Mouse (Mus musculus): ENCODE measurements around the gene Hjurp.

Hjurp gene

DNA sequence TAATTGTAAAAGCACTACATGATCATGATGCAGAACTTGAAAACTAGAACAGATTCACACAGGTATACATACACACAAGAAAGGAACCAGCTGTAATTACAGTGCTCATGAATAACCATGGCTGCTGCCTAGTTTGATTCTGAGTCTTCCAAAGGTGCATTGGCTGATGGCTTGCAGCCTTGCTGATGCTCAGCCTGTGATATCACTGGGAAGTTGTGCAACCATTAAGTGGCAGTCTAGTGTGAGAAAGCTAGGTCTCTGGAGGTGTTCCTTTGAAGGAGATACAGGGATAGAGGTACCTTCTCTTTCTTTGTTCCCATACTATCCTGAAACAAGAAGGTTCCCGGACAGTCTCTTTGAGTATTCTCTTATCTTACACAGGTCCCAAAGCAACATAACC is 58.4 kb downstream of the Hjurp start:
- no peak for DNase-seq

DNA sequence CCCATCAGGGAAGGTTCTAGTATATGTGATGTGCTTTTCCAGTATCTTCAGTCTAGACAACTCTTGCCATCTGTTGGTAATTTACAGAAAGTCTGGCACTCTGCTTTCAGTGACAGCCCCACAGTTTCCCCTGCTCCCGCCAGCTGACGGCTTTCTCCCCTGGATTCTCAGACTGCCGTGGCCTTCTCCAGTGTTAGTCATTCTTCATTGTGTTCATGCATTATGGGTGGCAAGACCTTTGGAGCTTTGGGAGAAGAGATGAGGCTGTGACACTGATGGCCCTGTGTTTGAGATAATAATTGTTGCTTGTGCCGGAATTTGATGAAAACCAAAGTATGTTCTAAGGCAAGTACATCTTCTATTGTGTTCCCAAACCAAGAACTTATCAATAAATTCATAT is 58.8 kb downstream of the Hjurp start:
- no peak for DNase-seq

DNA sequence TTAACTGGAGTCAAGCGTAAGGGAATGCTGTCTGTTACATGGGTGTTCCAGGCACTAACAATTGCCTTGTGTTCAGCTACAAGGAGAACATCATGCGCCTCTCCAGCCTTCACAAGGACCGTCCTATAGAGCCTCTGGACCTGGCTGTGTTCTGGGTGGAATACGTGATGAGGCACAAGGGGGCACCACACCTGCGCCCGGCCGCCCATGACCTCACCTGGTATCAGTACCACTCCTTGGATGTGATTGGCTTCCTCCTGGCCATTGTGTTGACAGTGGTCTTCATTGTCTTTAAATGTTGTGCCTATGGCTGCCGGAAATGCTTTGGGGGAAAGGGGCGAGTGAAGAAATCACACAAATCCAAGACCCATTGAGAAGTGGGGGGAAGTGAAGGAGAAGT is 59.4 kb downstream of the Hjurp start:
- DNase-seq = no peak

DNA sequence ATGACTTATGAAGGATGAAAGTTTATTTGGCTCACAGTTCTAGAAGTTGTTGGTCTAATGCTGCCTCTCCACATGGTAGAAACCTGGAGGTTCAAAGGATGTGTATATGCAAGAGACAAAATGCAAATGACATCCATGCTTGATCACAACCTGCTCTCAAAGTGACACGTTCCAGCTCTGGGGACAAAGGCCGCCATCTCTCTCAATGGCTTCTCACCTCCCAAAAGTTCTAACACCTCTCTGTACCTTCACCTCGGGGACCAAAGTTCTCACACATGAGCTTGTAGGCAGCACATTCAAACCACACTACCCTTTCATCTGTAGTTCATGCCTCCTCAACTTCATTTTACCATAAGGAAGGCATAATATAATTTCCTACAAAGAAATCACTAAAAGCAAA is 59.9 kb downstream of the Hjurp start:
- no peak for DNase-seq

DNA sequence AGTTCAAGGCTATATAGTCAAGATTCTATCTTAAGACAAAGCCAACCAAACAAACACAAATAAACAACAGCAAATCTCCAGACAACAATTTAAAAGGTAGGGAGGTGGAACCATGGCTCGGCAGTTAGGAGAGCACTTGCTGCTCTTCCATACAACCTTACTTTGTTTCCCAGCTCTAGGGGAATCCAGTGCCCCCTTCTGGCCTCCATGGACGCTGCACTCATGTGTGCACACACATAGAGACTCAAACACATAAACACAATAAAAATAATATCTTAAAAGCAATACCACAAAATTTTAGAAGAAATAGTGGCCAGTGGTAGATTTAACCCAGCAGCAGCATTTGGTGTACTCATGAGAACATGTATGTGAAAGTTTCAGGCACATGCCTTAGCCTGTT is 60.3 kb downstream of the Hjurp start:
- no peak for DNase-seq

DNA sequence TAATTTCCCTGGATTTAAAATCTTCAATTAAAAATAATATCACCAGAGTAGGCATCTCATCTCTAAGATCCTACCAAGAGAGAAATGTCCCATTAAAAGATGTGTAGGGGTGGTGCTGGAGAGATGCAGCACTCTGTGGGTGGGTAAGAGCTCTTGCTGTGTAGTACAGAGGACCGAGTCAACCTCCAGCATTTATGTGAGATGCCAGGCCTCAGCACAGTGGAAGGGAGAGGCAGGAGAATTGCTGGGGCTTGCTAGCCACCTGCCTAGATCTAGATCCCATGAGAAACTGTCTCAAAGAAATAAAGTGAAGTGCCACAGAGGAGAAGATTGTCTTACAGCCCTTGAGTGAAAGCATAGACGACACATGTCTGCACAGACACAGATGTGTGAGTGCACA is 60.9 kb downstream of the Hjurp start:
- no peak for DNase-seq

DNA sequence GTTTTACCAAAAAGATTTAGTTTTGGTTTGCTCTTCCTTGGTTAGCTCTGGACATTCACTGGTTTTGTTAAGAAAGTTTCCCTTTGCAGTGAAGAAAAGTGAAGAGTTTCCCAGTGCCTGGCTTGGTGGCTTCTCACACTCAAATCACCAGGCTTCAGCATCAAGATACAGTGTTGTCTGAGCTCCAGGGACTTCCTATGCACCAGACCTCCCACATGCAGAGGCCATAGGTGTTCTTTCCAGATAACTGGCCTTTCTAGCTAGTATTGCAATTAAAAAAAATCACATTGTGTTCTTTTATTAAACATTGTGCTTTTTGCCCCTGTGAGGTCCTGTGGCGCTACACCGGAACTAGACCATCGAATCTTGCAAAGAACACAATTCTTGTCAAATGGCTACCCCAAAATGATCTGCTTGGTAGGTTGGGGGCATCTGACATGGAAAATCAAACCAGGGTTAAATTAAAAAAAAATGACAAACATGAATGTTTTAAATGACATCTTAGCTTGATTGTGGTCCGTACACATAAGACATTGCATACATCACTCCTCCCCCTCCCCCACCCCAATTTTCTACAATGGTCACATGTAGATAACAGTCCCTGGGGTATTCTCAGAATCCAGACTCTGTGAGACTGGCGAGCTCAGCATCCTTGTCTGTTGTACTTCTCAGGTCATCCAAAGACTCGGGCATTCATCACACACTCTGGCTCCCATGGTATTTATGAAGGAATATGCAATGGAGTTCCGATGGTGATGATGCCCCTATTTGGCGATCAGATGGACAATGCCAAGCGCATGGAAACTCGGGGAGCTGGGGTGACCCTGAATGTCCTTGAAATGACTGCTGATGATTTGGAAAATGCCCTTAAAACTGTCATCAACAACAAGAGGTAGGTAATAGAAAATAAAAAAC is 61.7 kb downstream of the Hjurp start:
- DNase-seq = no peak

DNA sequence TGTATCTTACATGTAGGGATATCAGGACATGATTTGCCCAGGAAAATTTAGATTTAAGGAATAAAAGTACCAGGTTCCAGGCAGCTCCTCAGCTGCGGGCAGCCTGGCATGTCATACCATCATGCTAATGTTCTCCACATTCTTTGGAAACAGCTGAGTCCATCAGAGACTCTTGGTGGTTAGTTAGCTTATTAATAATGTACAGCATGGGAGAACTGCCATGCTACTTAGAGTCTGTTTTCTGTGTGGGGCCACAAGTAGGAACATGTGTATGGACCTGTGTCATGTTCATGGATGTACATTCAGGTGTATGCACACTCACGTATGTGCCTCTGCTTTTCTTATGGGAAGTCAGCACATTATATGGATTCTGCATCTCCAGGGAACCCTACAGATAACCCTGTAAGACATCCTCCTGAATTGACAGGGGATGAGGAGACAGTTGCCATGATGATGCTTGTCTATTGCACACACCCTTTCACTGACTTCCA is 62.9 kb downstream of the Hjurp start:
- no peak for DNase-seq

DNA sequence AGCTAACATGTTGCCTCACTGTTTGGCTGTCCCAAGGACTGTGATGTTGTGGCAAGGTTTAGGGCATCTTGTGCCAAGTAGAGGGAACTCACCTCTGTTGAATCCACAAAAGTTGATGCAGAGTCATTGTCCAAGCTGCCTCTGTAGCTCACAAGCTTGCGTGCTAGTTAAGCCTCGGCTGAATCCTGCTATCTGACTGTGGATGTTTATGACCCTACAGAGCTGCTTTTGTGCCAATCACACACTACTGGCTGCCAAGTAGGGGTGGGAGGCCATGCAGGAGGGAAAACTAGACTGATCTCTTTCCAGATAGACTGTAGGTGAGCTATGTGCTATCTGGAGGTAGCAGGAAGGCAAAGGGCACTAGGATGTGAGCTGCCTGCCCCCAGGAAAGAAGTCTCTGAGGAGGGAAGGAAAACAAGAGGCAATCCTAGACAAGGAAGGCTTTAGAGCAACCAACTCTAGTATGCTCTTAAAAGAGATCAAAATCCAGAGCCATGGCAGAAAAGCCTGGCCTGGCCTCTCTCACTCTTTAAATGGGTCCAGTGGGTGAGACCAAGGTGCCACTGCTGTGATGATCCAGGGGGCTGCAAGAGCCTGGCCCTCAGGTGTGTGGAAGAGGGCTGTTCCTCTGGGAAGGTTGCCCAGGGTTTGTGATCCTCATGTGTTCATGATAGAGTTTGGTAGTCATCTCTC is 63.5 kb downstream of the Hjurp start:
- no peak for DNase-seq

DNA sequence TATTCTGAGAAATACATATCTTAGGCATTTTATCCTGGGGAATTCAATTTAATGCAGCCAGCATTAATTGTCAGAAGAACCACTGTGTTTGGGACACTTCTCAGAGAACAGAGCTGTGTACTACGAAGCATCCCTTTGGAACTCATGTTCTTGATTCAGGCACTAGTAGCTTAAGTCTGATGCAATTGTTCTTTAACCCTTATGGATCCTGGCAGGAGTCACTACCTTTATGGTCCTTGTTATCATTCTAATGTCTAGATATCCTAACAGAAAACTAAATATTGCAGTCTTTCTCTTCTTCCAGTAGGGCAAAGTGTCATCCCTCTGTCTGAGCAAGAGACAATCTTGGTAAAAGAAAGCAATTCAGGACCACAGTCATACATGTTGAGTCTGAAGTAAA is 64.4 kb downstream of the Hjurp start:
- DNase-seq = no peak
